Mouse (Mus musculus): ENCODE data around the gene Rarres2.
A peak's percentile ranks its signal among the peaks of the same experiment; 100 is the strongest.

Rarres2 gene

DNA sequence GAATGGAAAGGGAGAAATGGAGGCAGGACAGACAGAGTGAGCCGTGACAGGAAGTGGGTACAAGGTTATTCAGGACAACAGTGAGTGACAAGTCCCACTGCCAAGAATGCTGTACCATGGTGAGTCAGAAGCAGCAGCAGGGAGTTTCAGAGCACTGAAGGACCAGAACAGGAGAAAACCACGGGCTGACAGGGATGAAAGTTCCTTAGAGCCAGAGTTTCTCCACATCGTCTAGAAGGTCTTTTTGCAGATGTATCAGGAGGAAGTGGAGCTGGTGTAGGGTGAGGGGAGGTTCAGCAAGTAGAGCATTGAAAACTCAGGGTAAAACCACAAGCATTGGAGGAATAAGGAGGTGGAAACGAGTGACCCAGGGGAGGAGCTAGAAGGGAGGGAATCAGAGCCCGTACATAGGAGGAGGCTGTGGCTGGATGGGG is 6.6 kb upstream of the Rarres2 start:
- DNase-seq: no peak

DNA sequence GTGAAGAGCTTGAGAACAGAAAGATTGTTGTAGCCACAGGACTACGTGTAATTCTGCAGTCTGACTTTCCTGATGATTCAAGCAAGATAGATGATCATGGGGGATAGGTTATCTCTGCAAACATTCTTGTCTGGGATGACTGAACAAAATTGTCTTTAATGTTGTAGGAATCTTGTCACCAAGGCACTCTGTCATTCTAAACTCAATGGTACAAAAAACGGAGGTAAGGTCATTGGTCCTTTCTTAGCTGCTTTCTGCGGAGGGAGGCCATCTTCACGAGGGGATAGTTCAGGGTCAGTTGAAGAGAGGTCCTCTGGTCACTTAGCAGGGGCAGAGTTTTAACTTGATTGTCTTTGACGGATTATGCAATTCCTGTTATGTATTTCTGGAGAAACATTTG is 6.1 kb upstream of the Rarres2 start:
- DNase-seq: no peak

DNA sequence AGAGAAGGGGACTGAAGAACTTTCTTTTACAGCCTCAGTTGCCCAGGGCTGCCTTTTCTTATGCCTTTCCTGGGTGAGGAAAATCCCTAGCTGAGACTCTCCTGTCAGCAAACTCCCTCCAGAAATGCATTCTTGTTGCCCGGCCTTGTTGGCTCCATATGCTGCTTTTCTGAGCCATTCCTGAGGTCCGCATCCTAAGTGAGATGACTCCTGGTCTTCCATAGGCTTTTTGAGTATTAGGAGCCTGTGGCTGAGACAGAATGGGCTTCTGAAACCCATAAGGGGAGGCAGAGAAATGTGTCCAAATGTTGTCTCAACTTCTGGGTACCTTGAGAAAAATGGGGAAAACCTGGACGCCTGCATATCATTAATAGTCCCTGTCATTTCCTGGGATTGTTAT is 1.4 kb upstream of the Rarres2 start:
- no peak for DNase-seq

DNA sequence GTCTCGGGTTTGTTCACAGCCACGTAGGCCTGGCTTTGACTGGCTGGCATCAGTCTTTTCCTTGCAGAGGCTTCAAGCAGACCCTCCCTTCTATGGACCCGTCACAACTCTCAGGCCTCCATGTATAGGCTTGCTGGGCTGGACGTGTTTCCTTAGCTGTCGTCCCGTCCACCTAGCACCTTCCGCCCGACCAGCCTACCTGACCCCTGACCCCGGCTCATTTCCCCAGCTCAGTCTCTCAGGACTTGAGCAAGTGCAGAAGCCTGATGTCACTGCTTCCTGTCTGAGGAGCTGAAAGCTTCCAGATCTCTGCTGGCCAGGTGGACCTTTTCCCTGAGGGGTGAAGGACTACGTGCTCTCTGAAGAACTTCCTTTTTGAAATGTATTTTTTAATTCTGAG is 691 bp upstream of the Rarres2 start:
- no peak for DNase-seq

DNA sequence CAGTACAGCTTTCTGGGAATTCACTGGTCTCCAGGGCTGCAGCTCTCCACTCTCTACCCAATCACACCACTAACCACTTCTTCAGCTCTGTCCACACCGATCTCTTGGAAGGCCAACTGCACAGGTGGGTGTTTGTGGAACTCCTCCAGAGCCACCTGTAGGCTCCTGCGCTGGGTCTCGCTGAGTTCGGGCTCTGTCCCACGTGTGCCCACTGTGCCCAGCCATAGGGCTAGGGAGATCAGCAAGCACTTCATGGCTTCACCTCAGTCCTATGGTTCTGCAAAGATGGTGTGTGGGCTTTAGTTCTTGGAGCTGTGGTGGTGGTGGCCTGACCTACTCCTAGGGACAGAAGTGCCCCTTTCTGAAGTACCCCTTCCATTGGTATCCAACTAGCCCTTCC is 575 bp downstream of the Rarres2 start:
- no peak for DNase-seq

DNA sequence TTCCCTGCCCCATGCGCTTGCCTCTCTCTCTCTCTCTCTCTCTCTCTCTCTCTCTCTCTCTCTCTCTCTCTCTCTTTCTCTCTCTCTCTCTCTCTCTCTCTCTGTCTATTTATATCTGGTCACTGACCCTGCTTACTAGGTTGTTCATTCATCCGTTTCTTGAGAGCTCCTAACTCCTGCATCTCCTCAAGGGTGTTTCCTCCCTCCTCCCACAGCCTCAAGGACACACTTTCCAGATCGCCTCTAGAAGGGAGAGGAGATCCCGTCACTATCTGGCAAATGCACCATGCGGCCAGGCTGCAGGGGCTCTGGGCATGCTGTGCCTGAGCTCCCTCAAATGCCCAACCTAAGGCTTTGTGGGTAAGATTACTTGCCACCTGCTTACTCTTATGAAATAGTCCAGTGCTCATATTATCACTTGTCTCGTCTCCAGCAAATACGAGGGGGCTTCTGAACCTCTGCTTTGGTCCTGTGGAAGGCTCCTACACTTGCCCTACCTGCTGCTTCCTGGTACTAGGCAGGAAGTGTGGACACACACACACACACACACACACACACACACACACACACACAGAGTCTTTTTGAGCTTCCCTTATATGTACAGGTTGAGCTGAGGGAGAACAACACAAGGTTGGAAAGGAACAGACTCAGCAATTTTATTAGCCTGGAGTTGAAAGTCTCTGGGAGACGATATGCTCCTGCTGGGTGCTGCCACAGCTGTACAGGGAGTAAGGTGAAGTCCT is 3.4 kb downstream of the Rarres2 start:
- DNase-seq: no peak

DNA sequence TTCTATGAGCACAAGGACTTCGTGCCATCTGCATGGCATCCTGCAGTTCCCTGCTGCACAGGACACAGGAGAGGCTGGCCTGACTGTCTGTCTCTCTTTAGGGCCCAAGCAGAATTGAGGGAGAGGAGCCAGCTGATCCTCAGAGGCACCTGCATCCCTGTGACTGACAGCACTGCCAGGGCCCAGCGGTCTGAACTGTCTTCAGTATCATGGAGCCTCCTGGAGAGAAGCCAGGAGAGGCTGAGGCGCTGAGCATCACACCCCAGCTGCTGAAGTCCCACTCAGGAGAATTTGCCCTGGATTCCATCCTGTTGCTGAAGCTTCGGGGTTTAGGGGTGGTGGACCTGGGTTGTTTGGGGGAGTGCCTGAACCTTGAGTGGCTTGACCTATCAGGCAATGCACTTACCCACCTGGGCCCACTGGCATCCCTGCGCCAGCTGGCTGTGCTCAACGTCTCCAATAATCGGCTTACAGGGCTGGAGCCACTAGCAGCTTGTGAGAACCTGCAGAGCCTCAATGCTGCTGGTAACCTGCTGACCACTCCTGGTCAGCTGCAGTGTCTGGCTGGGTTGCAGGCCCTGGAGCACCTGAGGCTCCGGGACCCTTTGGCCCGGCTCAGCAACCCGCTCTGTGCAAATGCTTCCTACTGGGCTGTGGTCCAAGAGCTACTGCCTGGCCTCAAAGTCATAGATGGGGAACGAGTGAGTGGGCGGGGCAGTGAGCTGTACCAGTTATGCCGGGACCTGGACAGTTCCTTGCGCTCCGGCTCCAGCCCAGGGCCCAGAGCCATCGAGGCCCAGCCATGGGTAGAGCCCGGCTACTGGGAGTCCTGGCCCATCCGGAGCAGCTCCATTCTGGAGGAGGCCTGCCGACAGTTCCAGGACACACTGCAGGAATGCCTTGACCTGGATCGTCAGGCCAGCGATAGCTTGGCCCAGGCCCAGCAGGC is 4.3 kb downstream of the Rarres2 start:
- DNase-seq: no peak

DNA sequence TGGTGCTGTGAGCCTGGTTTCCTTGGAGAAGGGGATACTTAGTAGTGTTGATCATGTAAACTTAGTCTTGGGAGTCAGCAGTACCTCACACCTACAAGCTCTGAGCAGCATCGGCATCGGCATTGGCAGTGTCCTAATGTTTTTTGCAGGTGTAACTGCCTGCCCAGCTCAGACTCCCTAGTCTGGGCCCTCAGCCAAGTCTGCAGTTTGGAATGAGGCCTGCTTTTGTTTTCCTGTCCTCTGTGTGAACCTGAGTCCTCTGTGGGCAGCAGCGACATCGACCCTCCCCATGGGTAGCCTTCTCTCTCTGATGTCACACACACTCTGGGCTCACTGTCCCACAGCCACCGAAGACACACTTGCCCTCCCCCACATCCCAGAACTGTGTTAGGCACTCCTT is 6.3 kb downstream of the Rarres2 start:
- DNase-seq: no peak

DNA sequence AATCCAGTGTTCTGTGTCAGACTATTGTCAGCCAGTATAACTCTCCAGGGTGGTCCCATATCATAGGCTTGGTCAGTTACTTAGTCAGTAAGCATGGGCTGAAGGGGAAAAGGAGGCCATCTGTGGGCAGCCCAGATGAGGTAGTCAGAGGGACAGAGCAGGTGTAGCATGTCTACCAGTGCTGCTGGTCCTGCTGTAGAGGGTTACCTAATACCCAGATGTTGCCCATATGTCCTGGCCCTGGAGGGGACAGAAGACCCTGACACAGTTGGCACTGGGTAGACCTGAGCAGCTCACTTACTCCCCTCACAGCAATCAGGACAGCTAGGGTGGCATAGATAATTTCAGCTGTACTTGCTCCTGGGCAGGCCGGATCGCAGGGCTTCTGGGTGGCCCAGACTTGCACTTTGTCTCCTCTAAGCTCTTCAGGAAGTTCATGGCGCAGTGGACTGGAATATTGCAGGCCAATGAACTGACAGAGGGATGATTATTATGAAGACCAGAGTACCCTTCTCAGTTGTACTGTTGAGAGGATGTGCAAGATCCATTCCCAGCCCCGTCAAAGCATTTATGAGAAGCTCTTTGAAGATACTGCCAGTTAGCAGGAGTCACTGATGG is 6.8 kb downstream of the Rarres2 start:
- no peak for DNase-seq

DNA sequence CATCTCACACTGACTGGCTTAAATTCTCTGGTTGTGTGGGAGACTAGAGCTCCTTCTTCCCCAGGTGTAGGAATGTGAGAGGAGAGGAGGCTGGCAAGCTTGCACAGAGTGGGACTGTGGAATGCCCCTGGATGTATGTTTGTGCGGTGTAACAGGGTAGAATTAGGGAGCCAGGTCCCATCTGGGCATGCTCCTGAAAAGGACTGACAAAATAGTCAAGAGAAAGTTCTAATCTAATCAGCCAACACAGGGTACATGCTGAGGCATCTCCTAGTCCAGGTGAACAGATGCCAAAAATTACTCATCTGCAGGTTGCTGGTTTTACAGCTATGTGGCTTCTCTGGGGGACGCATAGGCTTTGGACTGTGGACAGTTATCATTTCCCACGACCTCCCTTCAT is 16.6 kb downstream of the Rarres2 start:
- no peak for DNase-seq

DNA sequence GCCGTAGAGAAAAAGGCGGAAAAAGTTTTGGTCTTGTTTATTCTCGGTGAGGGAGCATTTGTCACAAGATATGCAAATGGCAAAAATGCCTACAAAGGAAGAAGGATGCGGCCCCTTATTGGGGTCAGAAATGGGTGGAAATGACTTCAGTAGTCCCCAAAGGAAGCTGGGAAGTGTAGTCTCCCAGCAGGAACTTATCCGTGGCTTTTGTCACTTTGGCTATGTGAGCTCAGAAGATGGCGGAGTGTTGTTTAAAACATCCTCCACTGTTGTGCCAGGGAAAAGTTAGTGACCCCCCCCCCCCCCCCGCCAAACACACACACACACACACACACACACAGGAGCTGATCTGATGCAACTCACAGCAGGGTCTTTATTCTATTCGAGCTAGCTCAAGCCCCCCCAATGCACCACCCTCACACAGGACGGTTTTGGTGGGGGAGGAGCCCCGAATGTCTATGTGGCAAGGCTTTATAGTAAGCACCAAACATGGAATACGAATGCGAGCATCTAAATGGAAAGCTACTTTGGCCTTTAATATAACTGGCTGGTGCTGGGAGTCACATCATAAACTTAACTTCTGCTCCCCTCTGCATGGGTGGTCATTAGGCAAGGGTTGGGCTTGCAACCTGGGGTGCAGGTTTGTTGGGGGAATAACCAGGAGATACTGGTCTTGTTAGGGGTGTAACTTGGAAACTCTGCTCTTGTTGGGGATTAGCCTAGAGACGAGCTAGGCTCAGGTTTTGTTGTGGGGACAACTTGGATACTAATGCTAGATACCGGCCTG is 17.3 kb downstream of the Rarres2 start:
- DNase-seq: no peak

DNA sequence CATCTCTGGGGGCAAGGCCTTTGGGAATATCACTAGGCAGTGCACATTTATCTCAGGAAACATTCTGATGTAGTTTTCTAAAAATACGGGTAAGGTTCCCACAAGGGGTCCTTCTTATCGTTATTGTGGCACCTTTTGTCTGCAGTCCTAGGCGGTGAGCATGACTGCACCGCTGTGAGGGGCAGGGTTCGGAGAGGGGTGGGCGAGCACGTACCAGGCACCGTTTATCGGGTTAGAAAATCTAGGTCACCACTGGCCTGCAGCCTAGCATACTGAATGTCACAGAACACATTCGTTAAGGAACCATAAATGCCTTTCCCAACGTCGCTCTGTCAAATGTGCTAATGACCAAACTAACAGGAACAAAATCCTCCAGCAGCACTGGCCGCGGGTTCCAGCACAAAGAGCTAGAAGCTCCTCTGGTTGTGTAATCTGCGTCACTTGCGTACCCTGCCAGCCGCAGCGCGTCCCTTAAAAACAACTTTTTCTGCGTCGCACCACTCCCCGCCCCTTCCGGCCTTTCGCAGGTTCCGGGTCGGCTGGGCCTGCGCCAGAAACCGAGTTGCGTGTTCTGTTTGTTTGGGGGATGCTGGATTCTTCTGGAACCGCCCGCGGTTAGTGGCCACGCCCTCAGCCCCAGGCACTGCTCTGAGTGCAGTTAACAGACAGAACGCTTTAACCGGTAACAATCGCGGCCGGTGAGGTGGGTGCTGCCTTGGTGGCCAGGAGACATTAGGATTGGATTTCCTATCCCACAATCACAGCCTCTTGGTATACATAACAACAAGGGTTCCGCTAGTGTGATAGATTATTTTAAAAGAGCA is 18.1 kb downstream of the Rarres2 start, which contains the start of gene Lrrc61:
TSS of gene Lrrc61 (plus strand) at position 517 of the 824 bp plus-strand sequence.
- DNase-seq: peak; percentile 100

DNA sequence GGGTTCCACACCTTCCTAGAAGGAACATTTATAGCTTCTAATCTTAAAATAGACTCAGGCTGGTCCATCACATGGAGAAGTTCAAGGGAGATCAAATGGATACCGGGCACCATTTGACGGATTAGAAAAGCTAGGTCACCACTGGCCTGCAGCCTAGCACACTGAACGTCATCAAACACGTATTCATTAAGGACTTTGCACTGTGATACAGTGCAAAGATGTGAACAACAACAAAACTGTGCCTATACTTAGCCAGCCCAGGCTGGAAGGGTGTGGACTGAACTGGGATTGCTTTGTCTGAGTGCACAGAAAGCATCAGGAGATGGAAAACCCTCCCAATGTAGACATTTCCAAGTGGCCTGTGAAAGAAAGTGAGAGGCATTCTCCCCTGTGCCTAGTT is 18.8 kb downstream of the Rarres2 start:
- DNase-seq: no peak

DNA sequence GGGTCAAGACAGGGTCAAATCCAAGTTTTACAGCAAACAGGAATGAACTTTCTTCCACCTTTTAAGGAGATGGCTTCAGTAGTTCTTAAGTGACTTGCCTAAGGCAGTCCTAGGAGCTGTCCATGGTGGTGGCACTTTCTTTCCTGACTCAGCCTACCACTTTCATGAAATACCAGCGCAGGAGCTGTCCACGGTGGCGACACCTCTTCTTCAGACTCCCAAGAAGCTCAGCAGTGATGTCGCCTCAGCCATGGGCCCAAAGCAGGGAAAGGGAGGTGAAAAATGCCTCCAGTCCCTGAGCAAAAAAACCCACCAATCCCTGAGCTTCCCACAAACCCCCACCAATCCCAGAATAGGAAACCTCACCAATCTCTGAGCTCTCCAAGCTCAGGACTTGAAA is 19.7 kb downstream of the Rarres2 start:
- no peak for DNase-seq

DNA sequence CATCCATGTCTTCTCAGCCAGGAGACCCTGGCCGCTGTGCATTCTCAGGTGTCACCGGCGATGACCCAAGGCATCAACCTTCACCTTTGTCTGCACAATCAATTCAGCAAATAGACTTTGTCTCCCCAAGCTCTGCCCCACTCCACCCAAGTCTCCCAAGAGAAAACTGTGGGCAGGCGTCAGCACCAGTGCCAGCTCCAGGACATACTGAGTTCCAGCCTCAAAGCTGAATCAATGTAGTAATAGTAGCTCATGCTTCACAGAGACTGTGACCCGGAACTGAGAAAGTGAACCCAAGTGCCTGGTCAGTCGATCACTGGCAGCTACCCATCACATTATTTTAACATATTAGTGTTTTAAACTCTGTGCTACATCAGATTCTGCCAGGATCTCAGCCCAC is 24.3 kb downstream of the Rarres2 start:
- no peak for DNase-seq

DNA sequence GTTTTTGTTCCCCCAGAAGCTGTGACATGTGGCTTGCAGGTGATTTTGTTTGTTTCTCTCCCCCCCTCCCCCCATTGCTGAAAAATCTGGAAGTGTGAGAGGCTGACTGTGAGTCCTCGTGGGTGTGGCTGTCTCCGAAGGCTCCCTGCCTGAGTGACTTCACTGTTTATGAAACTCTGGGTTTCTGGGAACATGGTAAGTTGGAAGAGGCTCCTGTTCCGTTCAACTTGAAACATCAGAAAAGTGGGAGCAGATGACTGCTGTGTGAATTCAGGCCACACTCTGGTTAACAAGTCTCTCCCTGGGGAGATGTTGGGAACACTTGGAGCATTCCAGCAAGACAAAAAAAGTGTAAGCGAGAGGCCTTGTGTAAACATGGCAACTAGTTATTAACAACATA is 25.7 kb downstream of the Rarres2 start:
- DNase-seq: no peak

DNA sequence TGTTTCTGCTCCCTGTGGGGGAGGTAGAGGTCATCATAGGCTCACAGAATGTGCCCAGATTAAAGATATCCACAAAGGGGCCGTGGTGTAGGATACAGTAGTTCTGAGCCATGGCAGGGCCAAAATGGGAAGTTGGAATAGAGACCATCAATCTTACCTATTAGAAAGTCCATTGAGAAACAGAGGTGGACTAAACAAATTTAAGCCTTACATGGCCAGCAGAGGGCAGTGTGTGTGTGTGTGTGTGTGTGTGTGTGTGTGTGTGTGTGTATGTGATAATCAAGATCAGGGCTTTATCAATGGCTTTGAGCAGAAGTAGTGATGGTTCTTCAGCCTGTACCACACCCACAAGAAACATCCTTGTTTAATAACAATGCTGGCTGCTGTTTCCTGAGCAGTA is 26.3 kb downstream of the Rarres2 start:
- peak; percentile 34 for DNase-seq

DNA sequence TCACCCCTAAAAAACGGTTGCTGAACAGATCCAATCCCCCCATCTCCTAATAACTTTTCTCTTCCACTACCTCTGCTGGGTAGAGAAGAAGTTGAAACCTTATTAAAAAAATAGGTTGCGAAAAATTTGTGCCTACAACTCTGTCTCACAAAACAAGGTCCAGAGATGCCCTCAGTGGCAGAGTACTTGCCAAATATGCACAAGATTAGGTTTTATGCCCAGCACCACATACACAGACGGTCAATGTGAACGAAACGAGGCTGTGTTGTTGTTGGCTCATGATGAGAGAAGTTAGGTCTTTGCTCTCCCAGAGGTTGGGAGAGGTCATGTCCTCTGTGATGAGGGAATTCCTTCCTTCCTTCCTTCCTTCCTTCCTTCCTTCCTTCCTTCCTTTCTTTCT is 27.3 kb downstream of the Rarres2 start:
- DNase-seq: no peak

DNA sequence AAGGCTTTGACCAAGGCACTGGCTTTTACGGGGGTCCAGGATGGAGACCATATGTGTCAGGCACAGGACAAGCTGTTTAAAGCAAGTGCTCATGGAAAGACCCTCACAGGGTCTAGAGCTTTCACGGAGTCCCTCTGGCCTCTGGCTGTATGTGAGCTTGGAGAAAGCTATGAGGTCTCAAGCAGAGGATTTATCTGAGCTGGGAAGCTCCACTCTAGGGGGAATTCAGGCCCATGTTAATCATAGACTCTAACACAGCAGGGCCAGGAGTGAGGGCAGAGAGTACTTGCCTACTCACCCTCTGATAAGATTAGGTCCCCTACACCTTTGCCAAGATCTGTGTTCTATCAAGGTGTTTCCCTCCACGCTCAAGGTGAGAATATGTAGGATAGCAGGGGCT is 30.0 kb downstream of the Rarres2 start:
- DNase-seq: no peak

DNA sequence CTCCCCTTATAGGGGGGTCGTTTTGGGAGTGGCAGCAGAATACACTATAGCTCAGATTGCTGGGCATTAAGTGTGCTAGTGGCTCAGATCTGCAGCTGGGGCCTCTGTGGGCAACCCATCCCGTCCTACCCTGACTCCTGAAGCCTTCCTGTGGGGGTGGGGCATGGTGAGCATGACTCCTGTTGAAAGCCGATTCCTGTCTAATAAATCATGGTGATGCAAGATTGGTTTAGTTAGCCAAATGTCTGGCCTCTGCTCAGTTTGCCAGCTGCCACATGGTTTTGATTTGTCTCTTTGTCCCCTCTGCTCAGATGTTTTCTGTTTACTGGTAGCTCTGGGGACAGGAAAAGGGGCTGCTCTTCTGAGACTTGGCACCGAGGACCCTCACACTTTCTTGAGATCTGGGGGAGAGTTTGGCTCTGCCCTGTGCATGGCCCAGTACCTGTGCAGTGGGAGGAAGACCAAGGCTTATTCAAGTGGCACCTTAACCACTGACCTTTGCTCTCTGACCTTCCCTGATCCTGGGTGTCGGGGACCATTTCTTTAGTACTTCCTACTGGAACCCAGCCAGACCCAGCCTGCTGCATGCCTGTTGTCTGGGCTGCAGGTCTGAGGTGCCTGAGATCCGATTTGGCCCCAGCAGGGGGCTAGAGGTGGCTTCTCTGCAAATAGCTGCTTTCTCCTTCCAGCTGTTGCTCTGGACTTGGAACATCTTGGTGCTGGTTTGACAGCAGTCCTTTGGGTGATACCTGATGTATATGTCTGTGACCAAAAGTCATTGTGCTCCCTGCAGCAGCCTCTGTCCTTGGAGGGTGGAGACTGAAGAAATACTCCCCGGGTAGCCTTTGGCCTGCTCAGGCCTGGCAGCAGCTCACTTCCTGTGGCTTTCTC is 30.8 kb downstream of the Rarres2 start:
- DNase-seq: no peak

DNA sequence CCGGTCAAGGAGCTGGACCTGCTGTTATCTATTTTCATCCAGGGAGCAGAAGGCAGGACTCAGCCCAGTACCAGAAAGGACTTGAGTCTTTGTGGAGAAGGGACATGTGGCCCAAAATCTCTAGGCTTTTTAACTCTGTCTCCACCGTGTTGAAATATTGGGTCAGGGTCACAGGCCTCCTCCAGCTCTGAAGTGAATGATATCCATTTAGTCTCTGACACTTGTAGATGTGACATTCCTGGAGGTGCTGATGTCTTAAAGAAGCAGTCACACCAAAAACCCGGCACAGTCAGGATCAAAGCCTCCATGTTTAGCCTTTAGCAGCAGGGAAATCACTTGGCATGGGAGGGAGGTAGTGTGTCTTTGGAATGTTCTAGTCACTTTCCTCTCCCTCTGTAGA is 31.9 kb downstream of the Rarres2 start:
- DNase-seq: no peak

Data from right cerebral cortex, postnatal 4 days (tissue).